Mouse (Mus musculus): ENCODE results near the gene Zfp526. TPM values are rescaled to one million over a fixed set of nuclear protein-coding genes. Genes with fewer than 3 reads are reported as not detected.
A peak's percentile ranks its signal among the peaks of the same experiment; 100 is the strongest.

The Zfp526 gene
- polyA plus RNA-seq (2015; fragmentation: Nextera tagmentation; extraction: Ambion mirVana), result 2.7 and 3.1 TPM in 2 replicates

DNA sequence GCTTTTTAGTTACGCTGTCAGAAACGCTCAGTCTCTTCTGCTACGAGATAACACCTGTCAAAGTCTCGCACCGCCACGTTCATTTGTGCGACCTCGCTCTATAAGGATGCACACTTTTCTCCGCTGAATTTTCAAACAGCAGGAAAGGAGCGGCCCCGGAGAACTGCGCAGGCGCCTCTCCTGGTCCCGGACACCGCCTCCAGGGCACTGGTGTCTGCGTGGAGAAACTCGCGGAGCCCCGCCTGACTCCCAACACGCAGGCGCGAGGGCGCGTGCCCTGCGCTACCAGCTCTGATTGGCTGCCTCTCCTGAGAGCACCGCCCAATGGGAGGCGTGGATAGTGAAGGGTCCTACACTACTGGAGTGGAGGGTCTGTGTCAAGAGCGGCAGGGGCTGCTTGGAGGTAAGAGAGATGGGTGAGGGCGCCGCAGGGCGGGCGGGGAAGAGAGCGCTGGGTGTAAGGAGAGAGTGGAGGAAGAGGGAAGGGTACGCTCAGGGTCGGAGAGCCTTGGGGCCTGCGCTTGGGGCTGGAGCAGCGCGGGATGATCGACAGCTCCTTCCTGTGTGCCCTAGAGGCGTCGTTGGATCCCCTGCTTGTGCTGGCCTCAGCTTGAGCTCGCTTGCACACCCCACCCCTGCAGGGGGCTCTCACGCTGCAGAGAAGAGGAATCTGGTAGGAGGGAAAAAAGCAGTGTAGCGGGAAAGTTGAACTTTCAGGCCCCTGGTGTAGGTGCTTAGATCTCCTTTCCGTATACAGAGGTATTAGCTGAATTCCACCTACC, at the start of gene Zfp526:
Zfp526 (plus strand) TSS at position 324 of the 782 bp plus-strand sequence.
- peak; percentile 99 for DNase-seq (ENCODE audit: low spot score)

DNA sequence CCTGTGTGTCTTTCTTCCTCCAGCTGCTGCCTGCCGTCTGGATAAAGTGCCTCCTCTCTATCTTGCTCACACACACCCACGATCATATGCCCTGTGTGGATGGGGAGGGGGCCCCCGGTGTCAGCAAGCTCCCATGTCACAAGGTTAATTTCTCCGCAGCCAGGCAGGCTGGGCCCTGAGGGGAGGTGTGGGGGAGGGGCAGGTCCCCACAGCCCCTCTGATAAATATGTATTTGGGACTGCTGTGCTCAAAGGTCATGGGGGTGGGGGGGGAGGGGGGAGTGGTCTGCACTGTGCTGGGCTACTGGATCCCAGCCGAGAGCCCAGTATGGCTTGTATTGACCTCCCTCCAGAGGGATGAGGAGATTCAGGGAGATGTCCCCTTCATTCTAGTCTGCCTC, 48.6 kb upstream of the Zfp526 start:
- no peak for DNase-seq (ENCODE audit: low spot score)

DNA sequence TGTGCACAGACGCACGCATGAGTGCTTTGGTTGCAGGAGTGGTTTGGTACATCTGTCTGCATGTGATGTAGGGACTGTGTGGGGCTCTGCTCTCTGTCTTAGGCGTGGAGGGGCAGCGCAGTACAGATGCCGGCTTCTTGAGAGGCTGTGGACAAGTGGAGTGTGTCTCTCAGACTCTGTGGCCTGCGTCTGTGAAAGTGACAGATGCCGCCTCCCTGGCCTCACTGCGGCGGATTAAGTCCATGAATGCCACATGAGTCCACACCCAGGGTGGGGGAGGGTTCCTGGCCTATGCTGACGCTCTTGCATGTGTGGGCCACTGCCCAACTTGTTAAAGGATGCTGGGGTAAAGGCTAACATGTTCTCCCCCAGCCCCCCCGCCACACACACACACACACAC, 46.9 kb upstream of the Zfp526 start:
- no peak for DNase-seq (ENCODE audit: low spot score)

DNA sequence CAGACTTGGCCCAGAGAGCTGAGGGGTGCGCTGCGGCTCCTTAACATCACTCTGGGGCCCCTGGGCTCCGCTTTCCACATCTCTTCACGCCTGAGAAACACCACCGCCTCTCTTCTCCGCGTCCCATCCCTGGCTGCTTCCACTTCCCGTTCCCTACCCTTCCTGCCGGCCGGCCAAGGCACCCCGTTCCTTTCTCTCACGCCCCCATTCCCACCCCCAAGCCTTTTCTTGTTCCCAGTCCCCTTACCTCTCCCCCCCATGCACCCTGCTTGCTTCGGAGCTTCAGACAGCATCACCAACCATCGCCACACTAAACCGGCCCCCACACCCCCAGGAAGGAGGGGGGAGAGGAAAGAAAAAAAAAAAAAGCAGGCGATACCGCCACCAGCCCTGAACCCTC, 42.9 kb upstream of the Zfp526 start:
- DNase-seq (ENCODE audit: low spot score), result no peak

DNA sequence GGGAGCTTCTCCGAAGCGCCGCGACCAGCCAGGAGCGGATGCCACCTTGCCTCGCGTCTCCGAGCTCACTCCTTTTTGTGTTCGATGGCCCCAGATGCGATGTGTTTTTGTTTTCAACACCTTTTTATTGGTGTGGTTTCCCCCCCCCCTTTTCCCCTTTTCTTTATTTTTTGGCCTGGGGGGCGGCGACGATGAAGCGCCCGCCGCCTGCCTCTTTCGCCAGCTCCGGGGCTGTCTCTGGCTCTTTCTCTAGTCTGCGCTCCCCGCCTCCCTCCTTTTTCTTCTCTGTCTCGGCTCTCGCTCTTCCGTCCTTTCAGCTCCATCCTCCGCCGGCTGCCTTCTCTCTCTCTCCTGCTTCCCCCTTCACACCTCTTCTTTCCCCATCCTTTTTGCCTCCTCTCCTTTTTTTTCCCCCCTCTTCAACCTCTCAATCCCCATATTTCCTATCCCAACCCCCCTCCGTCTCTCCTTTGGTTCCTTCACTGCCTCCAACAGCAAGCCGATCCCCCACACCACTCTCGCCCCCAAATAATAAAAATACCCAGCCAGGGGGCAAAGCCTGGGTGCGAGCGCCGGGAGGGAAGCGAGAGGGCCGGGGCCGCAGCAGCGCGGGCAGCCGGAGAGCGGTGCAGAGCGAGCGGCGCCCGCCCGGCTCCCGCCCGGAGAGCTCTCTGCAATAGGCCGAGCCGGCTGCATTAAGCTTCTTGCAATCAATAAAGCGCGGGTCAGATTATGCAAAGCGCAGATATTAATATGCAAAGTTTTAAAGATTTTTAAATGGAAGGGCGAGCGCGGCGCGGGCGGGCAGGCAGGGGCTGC, 42.2 kb upstream of the Zfp526 start:
- no peak for DNase-seq (ENCODE audit: low spot score)

DNA sequence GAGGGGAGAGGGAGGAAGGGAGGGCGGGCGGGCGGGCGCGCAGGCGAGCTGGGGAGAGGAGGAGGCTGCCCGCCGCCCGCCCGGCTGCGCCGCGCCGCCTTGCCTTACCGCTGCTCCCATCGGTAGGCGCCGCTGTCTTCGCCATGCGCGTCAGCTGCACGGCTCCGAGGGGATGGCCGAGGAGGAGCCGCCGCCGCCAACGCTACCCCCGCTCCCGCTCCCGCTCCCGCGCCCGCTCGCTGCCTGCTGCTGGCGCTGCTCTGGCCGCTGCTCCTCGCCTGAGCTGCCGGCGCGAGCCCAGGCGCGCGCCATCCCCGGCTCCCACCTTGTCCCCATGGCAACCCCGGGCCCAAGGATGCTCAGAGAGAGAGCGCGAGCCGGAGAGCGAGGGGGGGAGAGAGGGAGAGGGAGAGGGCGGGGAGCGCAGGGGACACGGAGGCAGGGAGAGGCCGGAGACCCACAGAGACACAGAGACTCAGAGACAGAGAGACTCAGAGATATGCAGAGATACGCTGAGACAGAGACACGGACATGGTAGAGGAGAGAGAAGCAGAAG, 41.5 kb upstream of the Zfp526 start, which contains the start of gene Pou2f2:
Pou2f2 (minus strand) TSS at position 121 of the 556 bp plus-strand sequence.
- peak; percentile 67 for DNase-seq (ENCODE audit: low spot score)

DNA sequence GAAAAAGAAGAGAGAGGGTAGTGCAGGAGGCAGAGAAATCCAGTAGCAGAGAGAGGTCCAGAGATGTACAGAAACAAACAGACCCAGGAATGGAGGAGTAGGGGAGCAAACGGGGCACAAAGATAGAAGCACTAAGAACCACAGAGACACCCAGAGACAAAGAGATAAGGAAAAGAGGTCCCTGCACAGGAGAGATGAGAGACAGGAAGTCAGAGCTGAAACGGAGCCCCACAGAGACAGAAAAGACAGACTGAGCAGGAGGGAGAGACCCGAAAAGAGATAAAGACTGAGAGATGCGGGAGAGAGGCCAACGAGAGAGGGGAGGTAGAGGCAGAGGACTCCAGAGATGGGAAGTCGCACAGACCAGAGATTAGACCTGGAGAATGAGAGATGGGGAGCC, 40.7 kb upstream of the Zfp526 start:
- DNase-seq (ENCODE audit: low spot score), result no peak

DNA sequence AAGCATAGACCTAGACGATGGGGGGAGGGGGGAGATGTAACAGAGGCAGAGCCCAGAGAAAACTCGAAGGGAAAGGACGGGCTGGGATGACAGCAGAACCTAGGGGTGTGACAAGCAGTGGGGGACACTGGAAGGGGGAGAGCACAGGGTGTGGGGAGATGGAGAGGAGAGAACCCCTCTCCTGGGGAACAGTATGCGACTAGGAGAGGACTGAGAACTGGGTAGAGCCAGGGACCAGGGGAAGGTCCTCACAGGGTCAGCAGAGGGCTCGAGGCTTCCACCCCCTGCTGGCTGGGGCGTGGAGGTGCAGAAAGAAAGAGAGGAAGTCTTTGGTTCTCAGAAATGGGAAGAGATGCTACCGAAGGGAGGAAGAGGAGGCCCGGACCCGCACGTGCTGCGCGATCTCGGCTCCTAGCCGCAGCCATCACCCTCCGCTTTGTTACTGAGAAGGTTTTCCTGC, 39.9 kb upstream of the Zfp526 start:
- peak; percentile 62 for DNase-seq (ENCODE audit: low spot score)

DNA sequence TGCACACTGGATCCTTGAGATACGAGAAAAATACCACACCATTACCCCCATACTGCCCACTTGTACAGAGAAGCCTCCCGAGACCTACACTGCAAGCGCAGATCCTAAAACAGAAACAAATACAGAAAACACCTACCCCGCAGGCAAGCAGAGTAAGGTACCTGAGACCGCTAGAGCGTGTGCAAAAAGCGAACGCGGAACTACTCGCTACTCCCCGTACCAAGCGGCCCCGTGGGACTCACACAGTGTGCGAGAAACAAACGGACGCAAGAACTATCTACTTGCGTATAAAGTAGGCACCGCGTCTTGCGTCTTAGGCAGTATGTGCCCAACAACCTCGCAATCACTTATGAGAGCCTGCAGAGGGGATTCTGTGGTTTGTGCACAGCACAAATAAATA, 39.4 kb upstream of the Zfp526 start:
- no peak for DNase-seq (ENCODE audit: low spot score)

DNA sequence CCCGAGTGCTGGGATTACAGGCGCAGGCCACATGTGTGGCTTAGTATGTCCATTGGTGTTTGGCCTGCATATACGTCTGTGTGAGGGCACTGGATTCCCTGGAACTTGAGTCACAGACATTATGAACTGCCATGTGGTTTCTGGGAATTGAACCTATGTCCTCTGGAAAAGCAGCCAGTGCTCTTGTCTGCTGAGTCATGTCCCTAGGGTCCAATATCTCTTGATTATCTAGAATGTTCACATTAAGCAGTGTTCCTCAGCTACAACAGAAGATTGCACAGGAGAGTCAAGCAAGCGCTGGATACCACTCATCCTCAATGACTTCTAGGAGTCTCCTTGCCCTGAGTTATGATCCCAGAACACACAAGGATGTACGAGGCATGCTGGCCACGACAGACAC, 37.1 kb upstream of the Zfp526 start:
- DNase-seq (ENCODE audit: low spot score), result no peak

DNA sequence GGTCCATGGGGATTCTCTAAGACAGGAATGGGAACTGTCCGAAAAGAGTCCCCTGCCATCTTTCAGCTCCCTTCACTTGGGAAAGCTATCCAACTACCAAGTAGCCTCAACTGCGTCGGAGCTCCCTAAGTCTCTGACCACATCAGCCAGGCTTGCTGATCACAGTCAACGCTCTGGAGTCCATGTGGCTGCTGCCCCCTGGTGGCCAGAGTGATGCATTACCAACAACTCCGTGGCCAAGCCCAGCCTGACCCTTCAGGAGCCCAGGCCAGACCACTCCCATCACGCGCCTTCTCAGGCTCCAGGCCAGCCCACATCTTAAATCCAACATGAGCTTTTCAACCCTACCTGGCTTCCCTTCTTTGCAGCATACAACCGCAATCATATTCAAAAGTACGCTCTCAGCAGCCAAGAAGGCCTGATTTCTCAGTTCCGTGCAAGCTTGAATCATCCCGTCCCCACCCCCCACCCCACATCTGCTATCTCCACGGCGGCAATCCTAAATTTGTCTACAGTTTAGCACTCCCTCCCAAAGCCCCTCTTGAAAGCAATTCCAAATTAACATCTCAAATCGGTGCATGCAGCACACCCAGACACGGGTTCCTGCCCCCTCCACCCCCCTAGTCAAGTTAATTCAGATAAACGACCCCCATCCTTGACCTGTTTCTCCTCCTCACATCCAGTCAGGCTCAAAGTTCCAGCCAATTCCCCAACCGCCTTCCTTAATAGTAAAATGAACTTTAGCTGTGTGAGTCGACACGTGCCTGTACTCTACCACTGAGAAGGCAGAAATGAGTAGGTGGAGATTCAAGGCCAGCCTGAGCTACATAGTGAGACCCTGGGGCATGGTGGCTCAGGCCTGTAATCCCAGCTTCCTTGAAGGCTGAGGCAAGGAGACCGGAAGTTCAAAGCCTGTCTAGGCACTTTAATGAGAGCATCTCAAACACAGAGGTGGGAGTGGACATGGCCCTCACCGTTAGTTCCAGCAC, 33.3 kb upstream of the Zfp526 start:
- peak; percentile 72 for DNase-seq (ENCODE audit: low spot score)

DNA sequence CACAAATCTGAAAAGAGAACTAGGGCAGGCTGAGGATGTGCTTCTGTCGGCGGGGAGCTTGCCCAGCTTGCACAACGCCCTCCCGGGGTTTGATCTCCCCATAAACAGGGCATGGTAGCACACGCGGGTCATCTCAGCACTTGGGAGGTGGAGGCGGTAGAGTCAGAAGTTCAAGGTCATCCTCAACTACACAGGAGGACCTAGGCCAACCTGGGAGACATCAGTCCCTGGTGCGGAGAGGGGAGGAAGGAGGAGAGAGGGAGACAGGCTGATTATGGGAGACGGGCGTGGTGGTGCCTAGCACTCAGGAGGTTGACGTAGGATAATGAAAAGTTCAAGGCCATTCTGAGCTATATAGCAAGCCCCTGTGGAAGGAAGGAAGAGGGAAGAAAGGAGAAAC, 30.4 kb upstream of the Zfp526 start:
- no peak for DNase-seq (ENCODE audit: low spot score)

DNA sequence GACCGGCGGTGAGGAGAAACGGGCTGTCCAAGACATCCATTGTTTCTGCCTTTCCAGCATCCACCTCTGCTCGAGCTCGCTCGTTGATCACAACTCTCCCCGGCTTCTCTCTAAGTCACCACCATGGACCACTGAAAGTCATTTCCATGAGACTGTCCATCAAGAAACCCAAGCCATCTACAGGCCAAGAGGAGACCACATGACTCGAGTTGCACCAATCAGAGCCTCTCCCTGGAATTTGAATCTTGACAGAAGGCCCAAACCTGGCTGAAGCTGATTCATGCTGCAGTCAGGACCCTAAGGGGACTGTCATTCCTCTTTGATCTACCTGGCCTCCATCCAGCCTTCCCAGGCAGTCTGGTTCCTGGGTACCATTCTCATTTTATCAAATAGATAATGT, 29.1 kb upstream of the Zfp526 start:
- no peak for DNase-seq (ENCODE audit: low spot score)

DNA sequence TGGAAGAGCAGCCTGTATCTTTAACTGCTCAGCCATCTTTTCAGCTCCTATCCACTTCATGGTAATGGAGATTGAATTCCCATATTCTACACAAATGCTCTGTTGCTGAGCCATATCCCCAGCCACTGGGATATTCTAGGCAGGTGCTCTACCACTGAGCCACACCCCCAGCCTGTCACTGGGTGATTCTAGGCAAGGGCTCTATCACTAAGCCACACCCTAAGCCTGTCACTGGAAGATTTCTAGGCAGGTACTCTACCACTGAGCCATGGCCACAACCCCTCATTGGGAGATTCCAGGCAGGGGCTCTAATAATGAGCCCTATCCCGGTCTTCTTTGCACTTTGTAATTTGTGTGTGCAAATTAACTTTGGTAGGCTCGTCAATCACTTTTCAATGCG, 26.1 kb upstream of the Zfp526 start:
- no peak for DNase-seq (ENCODE audit: low spot score)

DNA sequence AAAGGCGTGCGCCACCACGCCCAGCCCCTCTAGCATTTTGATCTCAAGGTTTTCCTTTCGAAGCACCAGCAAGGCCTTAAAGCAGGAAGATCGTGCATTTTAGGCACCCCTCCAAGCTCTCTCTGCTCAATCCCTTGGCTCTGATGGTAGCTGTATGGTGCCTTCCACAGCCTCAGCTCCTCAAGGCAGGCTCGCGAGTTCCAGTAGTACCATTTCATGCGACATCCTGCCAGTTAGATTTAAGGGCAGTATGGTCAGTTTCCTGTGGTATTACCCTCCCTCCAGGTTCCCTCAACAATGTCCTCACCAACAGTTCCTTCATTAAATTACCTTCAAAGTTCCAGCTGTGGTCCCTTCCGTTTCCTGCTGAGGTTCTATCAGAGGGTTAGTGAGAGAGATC, 25.1 kb upstream of the Zfp526 start:
- DNase-seq (ENCODE audit: low spot score), result no peak

DNA sequence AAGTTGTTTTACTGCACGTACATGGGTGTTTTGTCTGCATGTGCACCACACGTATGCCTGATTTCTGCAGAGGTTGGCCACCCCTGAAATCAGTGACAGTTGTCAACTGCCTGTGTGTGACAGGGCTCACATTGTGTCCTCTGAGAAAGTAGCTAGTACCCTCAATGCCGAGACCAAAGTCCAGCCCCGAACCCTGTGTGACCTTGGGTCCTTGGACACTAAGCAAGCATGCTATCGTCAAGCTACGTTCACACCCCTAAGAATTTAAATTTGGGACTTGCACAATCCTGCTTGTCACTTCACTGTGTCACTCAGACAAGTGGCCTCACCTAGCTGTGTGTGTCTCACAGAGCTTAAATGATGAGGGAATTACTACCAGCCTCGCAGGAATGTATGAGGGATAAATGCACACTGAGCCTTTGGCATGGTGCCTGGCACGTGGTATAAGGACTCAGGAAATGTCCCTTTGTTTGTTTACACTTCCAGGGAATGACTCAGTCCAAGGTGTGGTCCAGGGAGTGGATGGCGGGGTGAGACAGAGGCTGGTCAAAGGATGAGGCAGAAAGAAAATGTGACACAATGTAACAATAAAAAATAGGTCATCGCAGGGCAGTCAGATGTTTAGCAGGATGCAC, 23.7 kb upstream of the Zfp526 start:
- no peak for DNase-seq (ENCODE audit: low spot score)

DNA sequence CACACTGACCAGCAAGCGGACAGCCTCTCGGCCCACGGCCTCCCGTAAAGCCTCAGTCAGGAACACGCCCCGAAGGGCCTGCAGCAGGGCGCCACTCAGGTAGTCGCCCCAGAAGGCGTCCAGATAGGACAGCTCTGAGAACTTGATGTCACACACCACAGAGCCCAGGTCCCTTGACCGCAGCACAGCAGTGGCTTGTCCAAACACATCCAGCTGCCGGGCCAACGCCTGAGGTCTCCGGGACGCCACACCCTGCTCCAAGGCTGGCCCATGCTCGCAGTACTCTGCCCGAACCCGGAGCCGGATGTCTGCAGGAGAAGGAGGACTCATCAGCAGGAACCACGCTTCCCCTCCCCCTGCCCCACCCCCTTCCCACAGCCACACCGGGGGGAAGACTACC, 17.6 kb upstream of the Zfp526 start:
- no peak for DNase-seq (ENCODE audit: low spot score)

DNA sequence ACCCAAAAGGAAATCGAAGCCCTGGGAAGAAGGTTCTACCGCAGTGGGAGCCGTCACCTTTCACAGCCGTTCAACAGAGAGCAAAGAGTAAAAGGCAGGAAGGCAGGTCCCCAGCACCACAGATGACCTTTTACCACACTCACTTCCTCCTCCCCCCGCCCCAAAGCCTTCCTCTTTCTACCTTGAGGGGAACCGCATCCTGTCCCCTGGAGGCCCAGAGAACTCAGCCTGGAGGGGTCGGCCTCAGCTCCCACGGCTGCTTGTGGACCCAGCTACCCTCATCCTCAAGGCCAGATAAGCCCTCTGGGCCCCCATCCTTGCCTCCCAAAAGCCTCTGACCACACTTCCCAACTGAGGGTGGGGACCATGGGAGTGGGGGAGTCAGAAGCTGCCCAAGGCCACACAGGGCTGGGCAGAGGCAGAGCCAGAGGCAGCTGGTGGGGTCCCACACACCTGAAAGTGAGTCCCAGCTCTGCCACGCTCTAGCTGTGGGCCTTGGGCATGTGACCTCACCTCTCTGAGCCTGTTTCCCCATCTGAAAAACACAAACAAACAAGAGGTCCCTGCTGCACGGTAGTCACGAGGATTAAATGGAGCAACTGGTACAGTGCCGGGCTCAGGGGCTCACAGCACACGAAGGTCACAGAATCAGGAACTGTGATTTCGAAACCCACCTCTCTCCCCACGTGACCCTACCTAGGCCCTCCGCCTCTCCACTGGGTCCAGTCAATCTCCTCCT, 15.7 kb upstream of the Zfp526 start:
- DNase-seq (ENCODE audit: low spot score), result peak; percentile 91

DNA sequence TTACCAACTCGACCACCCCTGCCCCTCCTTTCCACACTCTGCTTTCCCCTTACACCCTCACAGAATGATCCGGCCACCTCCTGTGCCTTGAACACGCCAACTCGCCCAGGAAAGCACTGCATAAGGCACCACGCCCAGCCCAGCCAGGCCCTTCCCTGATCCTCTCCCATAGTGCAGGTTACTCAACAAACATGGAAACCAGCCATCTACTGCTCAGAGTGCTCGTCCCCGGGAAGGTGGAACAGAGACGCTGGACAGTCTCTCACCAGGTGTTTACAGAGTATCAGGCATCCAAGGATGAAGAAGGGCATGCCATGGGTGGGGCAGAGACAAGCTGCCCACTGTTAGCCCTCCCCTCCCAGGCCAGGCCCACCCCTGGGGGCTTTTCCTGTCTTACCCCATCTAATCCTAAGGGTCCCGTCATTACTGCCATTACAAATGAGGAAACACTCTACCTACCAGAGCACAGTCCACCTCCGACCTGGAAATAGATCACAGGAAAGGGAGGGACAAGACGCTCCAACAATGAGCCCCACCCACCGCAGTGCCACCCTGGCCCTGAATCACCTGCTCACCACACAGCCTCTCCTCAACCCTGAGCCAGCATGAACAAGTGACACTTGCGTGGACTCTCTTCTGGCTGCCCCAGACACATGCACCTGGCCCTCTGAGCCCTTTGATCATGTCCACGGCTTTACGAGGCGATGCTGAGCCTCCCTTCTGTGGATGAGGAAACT, 15.0 kb upstream of the Zfp526 start:
- DNase-seq (ENCODE audit: low spot score), result no peak

All from thymus, postnatal 0 days (tissue).